Mouse (Mus musculus) embryonic fibroblast, embryonic 13.5 days (primary cell): ENCODE results near the gene St3gal3.

Source experiments
- CTCF ChIP-seq: IDR thresholded peaks from 2 replicates; pipeline ENCODE4 v1.5.1; 2011; ENCODE audit warnings: mild to moderate bottlenecking, control low read depth, low read length, moderate library complexity, borderline replicate concordance; ENCODE audit not compliant: insufficient read depth
- POLR2A ChIP-seq: IDR thresholded peaks from 2 replicates; pipeline ENCODE4 v1.6.1; 2011; ENCODE audit warnings: low read depth, mild to moderate bottlenecking, control low read depth, low read length, moderate library complexity

GRCm38 (mm10) chr4:117889471-117889870, 245.2 kb downstream of the St3gal3 start:
- no peak for TF ChIP-seq CTCF
- TF ChIP-seq POLR2A = no peak
